Mouse (Mus musculus) frontal cortex, adult 2 months (tissue): ENCODE data around the gene Tff1. TPM values are rescaled to one million over a fixed set of nuclear protein-coding genes. Genes with fewer than 3 reads are reported as not detected.

Experiments used
- DNase-seq, 2 experiments: peaks; one replicate each; pipeline ENCODE4 v3.0.0; 2022; ENCODE audit warnings: low spot score in 1 of 2; ENCODE audit errors: extremely low spot score in 1 of 2
- polyA plus RNA-seq: library from polyadenylated mRNA; depleted of rRNA; stranded (reverse); fragments of >200 nt; gene quantifications from 2 replicates; pipeline ENCODE4 v1.2.3, GENCODE M21; 2012; rRNA removed

Tff1 gene
- polyA plus RNA-seq, 1 experiment, result not detected

DNA sequence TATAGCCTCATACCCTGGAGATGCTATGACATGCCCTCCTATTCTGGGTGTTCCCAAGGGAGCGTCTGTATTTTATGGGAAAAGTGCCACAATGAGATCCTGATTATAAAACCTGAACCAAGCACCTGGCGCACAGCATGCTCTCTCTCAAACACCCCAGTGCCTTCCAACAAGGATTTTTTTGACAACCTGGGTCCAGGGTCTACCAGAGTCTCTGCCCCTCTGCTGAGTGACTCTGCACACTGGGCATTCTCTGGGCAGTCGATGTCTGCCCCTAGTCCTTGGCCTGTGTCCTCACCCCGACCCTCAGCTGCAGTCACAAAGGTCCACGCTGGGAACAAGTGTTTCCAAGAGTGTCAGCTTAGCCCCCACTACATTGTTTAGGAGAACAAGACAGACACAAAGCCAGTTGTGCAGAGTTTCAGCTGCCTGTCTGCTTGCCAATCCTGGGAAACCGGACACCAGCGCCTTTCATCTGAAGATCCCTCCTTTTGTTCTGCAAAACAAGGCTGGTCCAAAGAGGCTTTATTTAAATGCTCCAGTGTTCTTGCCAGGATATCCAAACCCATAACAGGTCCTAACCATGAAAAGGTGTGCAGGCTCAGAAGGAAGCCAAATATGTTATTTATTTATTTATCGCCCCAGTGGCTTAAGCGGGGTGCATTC is 51.8 kb downstream of the Tff1 start:
- DNase-seq, result no peak

Other genes starting within 250 kb of the Tff1 start
- gene Umodl1, start 210.6 kb downstream of the Tff1 start, polyA plus RNA-seq, result 0.22 and 0.80 TPM in 2 replicates
- 29.5 and 29.6 TPM in 2 replicates for gene Abcg1, start 107.6 kb downstream of the Tff1 start, polyA plus RNA-seq
- 0.24 and 1.8 TPM in 2 replicates for gene Tff3, start 35.6 kb downstream of the Tff1 start, polyA plus RNA-seq
- gene Tff2, start 21.0 kb downstream of the Tff1 start, polyA plus RNA-seq, result not detected in 2 replicates
- gene Tmprss3, start 33.7 kb upstream of the Tff1 start, polyA plus RNA-seq, result 0.04 TPM in 1 of 2 replicates, not detected in the other
- not detected in 2 replicates for gene Ubash3a, start 42.6 kb upstream of the Tff1 start, polyA plus RNA-seq
- 4.7 and 4.8 TPM in 2 replicates for gene Rsph1, start 112.1 kb upstream of the Tff1 start, polyA plus RNA-seq
- gene Slc37a1, start 121.5 kb upstream of the Tff1 start, polyA plus RNA-seq, result 13.3 and 13.6 TPM in 2 replicates
- gene Pde9a, start 220.9 kb upstream of the Tff1 start, polyA plus RNA-seq, result 28.6 and 29.6 TPM in 2 replicates